Mouse (Mus musculus) heart, embryonic 14.5 days (tissue): Measurements from ENCODE around the gene Carhsp1. TPM values are rescaled to one million over a fixed set of nuclear protein-coding genes. Genes with fewer than 3 reads are reported as not detected.

Experiments
- ATAC-seq: fragments of 200-750 bp; cut with Nextera tagmentation; 2 replicates; pipeline ENCODE4 v1.8.0; 2017; ENCODE audit warnings: low read depth, moderate TSS enrichment; ENCODE audit not compliant: insufficient number of reproducible peaks, insufficient read depth, low FRiP score
- H3K27ac ChIP-seq, 2 experiments: fragments of 200-500 bp in 1 of 2; fragments of 300-500 bp in 1 of 2; sonication (generic) in 1 of 2; replicated peaks in 1 of 2; 2 replicates each; pipeline ENCODE4 v1.5.1; 2012 to 2014; ENCODE audit warnings: low read depth in 2 of 2, low read length in 2 of 2, control low read depth in 1 of 2, mild to moderate bottlenecking in 1 of 2, mixed read lengths in 1 of 2; ENCODE audit not compliant: control insufficient read depth in 1 of 2, insufficient read depth in 1 of 2
- H3K27me3 ChIP-seq: fragments of 300-500 bp; sonication (generic); 2 replicates; pipeline ENCODE4 v1.6.1; 2014; ENCODE audit warnings: mild to moderate bottlenecking, low read length, control low read depth; ENCODE audit not compliant: control insufficient read depth, insufficient read depth
- H3K36me3 ChIP-seq: fragments of 300-500 bp; sonication (generic); 2 replicates; pipeline ENCODE4 v1.6.1; 2014; ENCODE audit warnings: mild to moderate bottlenecking, control low read depth, low read length, mixed read lengths; ENCODE audit not compliant: control insufficient read depth, insufficient read depth
- H3K4me1 ChIP-seq, 2 experiments: fragments of 200-500 bp in 1 of 2; fragments of 300-500 bp in 1 of 2; sonication (generic) in 1 of 2; 2 replicates each; pipeline ENCODE4 v1.6.1; 2012 to 2014; ENCODE audit warnings: low read length in 2 of 2, control low read depth in 1 of 2, mixed read lengths in 1 of 2; ENCODE audit not compliant: control insufficient read depth in 2 of 2, insufficient read depth in 2 of 2
- H3K4me2 ChIP-seq: fragments of 300-500 bp; sonication (generic); 2 replicates; pipeline ENCODE4 v1.6.1; 2014; ENCODE audit warnings: mild to moderate bottlenecking, low read length
- H3K4me3 ChIP-seq, 2 experiments: fragments of 200-500 bp in 1 of 2; fragments of 300-500 bp in 1 of 2; sonication (generic) in 1 of 2; 2 replicates each; pipeline ENCODE4 v1.5.1; 2012 to 2014; ENCODE audit warnings: low read length in 2 of 2, mild to moderate bottlenecking in 2 of 2, control low read depth in 1 of 2, low read depth in 1 of 2, moderate library complexity in 1 of 2; ENCODE audit not compliant: control insufficient read depth in 1 of 2, insufficient read depth in 1 of 2
- H3K9ac ChIP-seq: fragments of 300-500 bp; sonication (generic); 2 replicates; pipeline ENCODE4 v1.6.1; 2014; ENCODE audit warnings: mild to moderate bottlenecking, low read length
- H3K9me3 ChIP-seq: fragments of 300-500 bp; sonication (generic); 2 replicates; pipeline ENCODE4 v1.6.1; 2016; ENCODE audit warnings: low read length, control low read depth; ENCODE audit not compliant: control insufficient read depth
- WGBS: fragments of 180-500 bp; shearing (Covaris S2); extraction: QIAGEN DNeasy Blood & Tissue Kit; methylation state at CpG from one replicate; pipeline ENCODE4 v1.1.7; 2014; 5-methylcytosine and 5-hydroxymethylcytosine counted together
- polyA plus RNA-seq: library from polyadenylated mRNA; unstranded; fragments of >200 nt; fragmentation: Nextera tagmentation; extraction: Ambion mirVana; gene quantifications from 2 replicates; pipeline ENCODE4 v1.2.1, GENCODE M21; 2014

Carhsp1 gene
- 26.0 and 31.3 TPM in 2 replicates for polyA plus RNA-seq

DNA sequence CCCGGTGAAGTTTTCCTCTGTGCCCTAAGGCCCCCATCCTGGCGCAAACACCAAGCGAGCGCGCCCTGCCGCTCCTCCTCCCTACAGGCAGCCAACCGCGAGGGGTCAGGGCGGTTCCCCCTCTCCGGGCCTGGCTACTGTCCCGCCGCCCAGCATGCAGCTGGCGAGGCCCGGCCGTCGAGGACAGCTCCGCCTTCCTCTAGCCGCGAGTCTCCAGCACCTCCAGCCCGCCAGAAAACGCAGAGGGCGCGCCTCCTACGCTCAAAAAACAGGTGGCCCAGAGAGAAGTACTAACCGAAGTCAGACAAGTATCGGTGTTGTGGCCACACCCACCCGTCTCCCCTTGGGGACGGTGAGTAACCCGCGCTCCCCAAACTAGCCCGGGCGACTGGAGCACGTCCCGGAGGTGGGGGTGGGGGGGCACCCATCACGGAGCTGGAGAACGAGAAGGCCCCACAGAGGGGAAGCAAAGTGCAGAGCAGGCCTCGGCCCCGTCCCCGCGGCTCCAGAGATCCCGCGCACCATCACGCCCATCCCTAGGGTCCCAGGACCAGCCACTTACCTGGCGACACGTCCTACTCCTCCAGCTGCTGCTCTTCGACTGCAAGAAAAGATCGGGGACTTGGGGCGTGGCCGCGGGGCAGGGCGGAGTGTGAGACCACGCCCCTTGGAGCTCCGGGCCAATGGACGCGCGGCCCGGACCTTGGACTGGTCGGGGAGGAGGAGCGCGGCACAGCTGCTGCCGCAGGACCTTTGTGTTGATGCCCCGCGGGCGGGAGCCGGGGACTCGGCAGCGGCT is at the start of gene Carhsp1:
TSS of gene Carhsp1 (minus strand) at position 605 of the 799 bp plus-strand sequence.
- Histone ChIP-seq H3K9ac (peak within 1 kb of the TSS; percentile 83), H3K4me3 (peak within 1 kb of the TSS; percentile 67 to 79), H3K4me2 (peak within 1 kb of the TSS; percentile 88), H3K9me3 (no peaks in the 10 kb centered on the region), H3K4me1 (peaks cover 35 to 43% of the 10 kb centered on the region in 2 experiments), H3K27me3 (no peaks in the 10 kb centered on the region), H3K36me3 (no peaks in the 10 kb centered on the region), H3K27ac (peak within 1 kb of the TSS; percentile 76 to 87)
- peak; percentile 86 for ATAC-seq
- WGBS: under 1% methylated on average over 66 of the region's 67 CpGs

DNA sequence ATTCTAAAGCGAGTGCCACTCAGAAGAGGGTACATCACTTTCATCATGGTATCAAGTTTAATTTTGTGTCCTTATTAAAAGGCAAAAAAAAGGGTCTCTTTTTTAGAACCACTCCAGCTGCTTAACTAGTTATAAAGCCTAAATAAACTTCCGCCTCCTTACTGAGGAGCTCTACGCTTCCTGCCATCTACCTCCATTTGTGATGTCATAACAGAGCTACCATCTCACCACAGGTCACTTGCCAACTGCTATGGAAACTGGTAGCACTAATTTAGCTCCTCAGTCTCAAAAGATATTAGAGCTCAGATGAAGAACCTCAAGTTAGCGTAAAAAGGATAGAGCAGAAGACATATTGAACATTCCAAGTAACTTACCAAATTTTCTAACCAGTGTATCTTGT is 48.5 kb upstream of the Carhsp1 start:
- peaks cover 10% of the 10 kb centered on the region for H3K36me3 ChIP-seq
- ATAC-seq: no peak
- no peaks in the 10 kb centered on the region for H3K27me3 ChIP-seq
- H3K4me1 ChIP-seq: peaks cover 4 to 19% of the 10 kb centered on the region in 2 experiments
- H3K27ac ChIP-seq: no peak overlapping the region
- no peak overlapping the region for H3K4me2 ChIP-seq
- H3K4me3 ChIP-seq: no peak overlapping the region
- no peak overlapping the region for H3K9ac ChIP-seq
- H3K9me3 ChIP-seq: no peaks in the 10 kb centered on the region
- 95% methylated on average over 4 of the region's 4 CpGs for WGBS

DNA sequence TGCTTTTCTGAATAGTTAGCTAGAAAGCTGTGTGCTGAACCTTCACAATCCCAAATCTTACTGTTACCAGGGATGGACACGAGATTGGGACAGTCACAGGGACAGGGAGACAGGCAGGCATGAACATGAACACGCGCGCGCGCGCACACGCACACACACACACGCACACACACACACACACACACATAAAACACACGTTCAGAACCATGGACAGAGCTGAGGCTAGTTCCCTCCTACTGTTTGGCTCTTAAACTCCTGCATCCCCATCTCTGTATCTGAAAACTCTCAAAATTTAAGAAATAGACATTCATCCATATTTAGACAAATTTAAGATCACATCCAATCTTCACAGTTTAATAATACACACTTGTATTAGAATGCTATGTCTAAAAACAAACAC is 45.8 kb upstream of the Carhsp1 start:
- Histone ChIP-seq H3K9me3 (no peaks in the 10 kb centered on the region), H3K4me3 (no peak overlapping the region), H3K27me3 (no peaks in the 10 kb centered on the region), H3K36me3 (peaks cover 35% of the 10 kb centered on the region), H3K27ac (no peak overlapping the region), H3K4me2 (no peak overlapping the region), H3K4me1 (peaks cover 4 to 18% of the 10 kb centered on the region in 2 experiments), H3K9ac (no peak overlapping the region)
- no peak for ATAC-seq
- WGBS: 91% methylated on average over 10 of the region's 10 CpGs

DNA sequence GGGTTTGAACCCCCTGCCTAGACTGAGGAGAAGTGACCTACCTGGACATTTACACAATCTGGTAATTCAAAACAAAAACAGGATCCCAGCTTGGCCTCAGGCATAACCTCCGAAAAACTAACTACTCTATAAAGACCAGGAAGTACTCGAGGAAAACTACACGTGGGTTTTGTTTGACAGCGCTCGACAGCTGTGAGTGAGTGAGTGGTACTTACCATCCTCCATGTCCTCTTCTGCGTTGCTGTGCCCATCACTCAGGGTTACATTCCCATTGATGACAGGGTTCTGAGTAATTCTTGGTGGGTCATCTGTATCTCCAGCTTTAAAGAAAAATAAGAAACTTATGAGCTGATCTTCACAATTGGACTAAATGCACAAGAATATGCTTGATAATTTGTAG is 44.3 kb upstream of the Carhsp1 start:
- H3K9me3 ChIP-seq: no peaks in the 10 kb centered on the region
- H3K27ac ChIP-seq: no peak overlapping the region; a peak in 1 of 4 replicates
- no peaks in the 10 kb centered on the region for H3K27me3 ChIP-seq
- H3K36me3 ChIP-seq: peaks cover 48% of the 10 kb centered on the region
- WGBS: 61% methylated on average over 6 of the region's 6 CpGs
- no peak overlapping the region for H3K9ac ChIP-seq
- H3K4me2 ChIP-seq: no peak overlapping the region
- peaks cover 4 to 18% of the 10 kb centered on the region in 2 experiments for H3K4me1 ChIP-seq
- H3K4me3 ChIP-seq: no peak overlapping the region
- ATAC-seq: no peak

DNA sequence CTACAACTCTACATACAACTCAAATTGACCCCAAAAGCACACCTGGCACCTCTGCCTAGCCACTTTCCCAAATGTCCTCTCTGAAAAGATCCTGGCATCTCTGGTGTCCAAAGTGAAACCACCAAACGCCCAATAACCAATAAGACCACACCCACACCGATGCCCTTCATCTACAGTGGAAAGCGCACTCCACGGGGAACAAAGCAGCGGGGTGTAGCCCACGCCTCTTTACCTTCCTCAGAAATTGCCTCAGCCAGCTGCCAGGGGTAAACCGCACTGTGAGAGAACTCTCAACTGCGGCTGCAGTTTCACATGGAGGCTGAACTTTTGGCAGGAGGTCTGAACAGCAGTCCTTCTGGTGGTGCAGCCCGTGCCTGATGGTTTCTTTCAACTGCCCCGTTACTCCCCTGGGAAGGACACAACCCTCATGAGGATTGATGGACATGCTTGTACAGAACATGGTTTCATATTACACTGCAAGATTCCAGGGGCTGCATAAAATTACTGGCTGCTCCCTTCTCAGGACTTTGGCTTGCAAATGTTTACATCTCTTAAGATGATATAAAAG is 43.6 kb upstream of the Carhsp1 start:
- Histone ChIP-seq H3K9me3 (no peaks in the 10 kb centered on the region), H3K36me3 (peaks cover 55% of the 10 kb centered on the region), H3K27me3 (no peaks in the 10 kb centered on the region), H3K4me3 (no peak overlapping the region), H3K4me1 (peaks cover 4 to 18% of the 10 kb centered on the region in 2 experiments), H3K27ac (no peak overlapping the region), H3K9ac (no peak overlapping the region), H3K4me2 (no peak overlapping the region)
- 75% methylated on average over 10 of the region's 10 CpGs for WGBS
- ATAC-seq: no peak

DNA sequence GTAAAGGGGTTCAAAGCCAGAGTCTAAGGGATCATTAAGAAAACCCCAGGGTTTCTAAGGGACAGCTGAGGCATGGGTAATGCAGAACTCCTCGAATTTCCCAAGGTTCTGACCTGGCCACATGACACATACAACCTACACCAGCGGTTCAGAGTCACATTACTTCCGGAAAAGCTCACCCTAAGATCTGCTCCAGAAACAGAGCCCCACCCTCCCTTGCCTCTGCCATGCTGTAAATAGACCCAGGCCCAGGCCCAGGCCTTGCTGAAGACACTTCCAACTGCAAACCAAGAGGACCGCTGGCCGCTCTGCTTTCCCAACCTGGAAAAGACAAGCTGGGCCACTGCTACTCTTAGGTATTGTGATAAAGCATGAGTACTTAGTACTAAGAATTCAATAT is 42.9 kb upstream of the Carhsp1 start:
- no peaks in the 10 kb centered on the region for H3K9me3 ChIP-seq
- H3K36me3 ChIP-seq: peaks cover 62% of the 10 kb centered on the region
- no peak for ATAC-seq
- 84% methylated on average over 5 of the region's 5 CpGs for WGBS
- no peak overlapping the region for H3K9ac ChIP-seq
- H3K27me3 ChIP-seq: no peaks in the 10 kb centered on the region
- peaks cover 4 to 13% of the 10 kb centered on the region in 2 experiments for H3K4me1 ChIP-seq
- H3K4me2 ChIP-seq: no peak overlapping the region
- H3K27ac ChIP-seq: no peak overlapping the region
- no peak overlapping the region for H3K4me3 ChIP-seq

DNA sequence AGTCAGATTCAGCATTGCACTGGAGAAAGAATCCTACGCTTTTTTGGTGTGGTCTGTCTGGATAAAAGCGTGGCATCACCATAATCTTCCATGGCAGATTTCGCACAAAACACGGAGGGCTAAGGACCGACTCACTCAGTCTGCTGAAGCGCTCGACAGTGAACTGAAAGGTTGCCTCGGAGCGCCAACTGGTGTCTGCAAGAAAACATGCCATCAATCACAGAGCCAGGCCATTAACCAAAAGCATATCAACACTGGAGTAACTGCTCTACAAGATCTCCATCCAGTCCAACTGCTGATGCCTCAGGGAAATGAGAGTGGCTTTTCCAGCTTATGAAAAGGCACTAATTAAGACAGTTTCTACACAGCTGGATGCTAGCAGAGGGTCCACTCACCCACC is 40.0 kb upstream of the Carhsp1 start:
- Histone ChIP-seq H3K9me3 (no peaks in the 10 kb centered on the region), H3K27ac (no peak overlapping the region), H3K4me3 (no peak overlapping the region), H3K9ac (no peak overlapping the region), H3K36me3 (peaks cover 91% of the 10 kb centered on the region), H3K4me2 (no peak overlapping the region), H3K4me1 (peaks cover 2 to 7% of the 10 kb centered on the region in 2 experiments; a peak in 2 of 4 replicates), H3K27me3 (no peaks in the 10 kb centered on the region)
- no peak for ATAC-seq
- 85% methylated on average over 9 of the region's 9 CpGs for WGBS
